Mouse (Mus musculus) heart, embryonic 13.5 days (tissue): ENCODE results near the gene Abca14. TPM values are rescaled to one million over a fixed set of nuclear protein-coding genes. Genes with fewer than 3 reads are reported as not detected.

Experiments used
- ATAC-seq: fragments of 200-750 bp; cut with Nextera tagmentation; 2 replicates; pipeline ENCODE4 v1.8.0; 2017; ENCODE audit warnings: moderate TSS enrichment; ENCODE audit not compliant: insufficient number of reproducible peaks, low FRiP score, low TSS enrichment; ENCODE audit errors: extremely low read depth
- H3K27ac ChIP-seq: fragments of 300-500 bp; sonication (generic); replicated peaks from 2 replicates; pipeline ENCODE4 v1.5.1; 2015; ENCODE audit warnings: moderate library complexity, mild to moderate bottlenecking, inconsistent platforms
- H3K27me3 ChIP-seq: fragments of 300-500 bp; sonication (generic); replicated peaks from 2 replicates; pipeline ENCODE4 v1.6.1; 2015; ENCODE audit warnings: mild to moderate bottlenecking, inconsistent platforms
- H3K36me3 ChIP-seq: fragments of 300-500 bp; sonication (generic); 2 replicates; pipeline ENCODE4 v1.6.1; 2015; ENCODE audit warnings: mild to moderate bottlenecking, inconsistent platforms
- H3K4me1 ChIP-seq: fragments of 300-500 bp; sonication (generic); 2 replicates; pipeline ENCODE4 v1.6.1; 2015; ENCODE audit warnings: inconsistent platforms
- H3K4me2 ChIP-seq: fragments of 300-500 bp; sonication (generic); 2 replicates; pipeline ENCODE4 v1.6.1; 2015; ENCODE audit warnings: inconsistent platforms, mild to moderate bottlenecking, moderate library complexity
- H3K4me3 ChIP-seq: fragments of 300-500 bp; sonication (generic); 2 replicates; pipeline ENCODE4 v1.5.1; 2015; ENCODE audit warnings: moderate library complexity, mild to moderate bottlenecking, inconsistent platforms
- H3K9ac ChIP-seq: fragments of 300-500 bp; sonication (generic); 2 replicates; pipeline ENCODE4 v1.6.1; 2015; ENCODE audit warnings: inconsistent platforms, mild to moderate bottlenecking, moderate library complexity
- H3K9me3 ChIP-seq: fragments of 300-500 bp; sonication (generic); 2 replicates; pipeline ENCODE4 v1.6.1; 2016; ENCODE audit warnings: inconsistent platforms
- WGBS: fragments of 180-500 bp; shearing (Covaris S2); methylation state at CpG from one replicate; pipeline ENCODE4 v1.1.7; 2015; ENCODE audit warnings: mixed read lengths; 5-methylcytosine and 5-hydroxymethylcytosine counted together
- polyA plus RNA-seq: library from polyadenylated mRNA; unstranded; fragments of >200 nt; fragmentation: Nextera tagmentation; extraction: Ambion mirVana; gene quantifications from 2 replicates; pipeline ENCODE4 v1.2.1, GENCODE M21; 2015

Gene Abca14
- polyA plus RNA-seq, 1 experiment from 2014 or later: not detected

DNA sequence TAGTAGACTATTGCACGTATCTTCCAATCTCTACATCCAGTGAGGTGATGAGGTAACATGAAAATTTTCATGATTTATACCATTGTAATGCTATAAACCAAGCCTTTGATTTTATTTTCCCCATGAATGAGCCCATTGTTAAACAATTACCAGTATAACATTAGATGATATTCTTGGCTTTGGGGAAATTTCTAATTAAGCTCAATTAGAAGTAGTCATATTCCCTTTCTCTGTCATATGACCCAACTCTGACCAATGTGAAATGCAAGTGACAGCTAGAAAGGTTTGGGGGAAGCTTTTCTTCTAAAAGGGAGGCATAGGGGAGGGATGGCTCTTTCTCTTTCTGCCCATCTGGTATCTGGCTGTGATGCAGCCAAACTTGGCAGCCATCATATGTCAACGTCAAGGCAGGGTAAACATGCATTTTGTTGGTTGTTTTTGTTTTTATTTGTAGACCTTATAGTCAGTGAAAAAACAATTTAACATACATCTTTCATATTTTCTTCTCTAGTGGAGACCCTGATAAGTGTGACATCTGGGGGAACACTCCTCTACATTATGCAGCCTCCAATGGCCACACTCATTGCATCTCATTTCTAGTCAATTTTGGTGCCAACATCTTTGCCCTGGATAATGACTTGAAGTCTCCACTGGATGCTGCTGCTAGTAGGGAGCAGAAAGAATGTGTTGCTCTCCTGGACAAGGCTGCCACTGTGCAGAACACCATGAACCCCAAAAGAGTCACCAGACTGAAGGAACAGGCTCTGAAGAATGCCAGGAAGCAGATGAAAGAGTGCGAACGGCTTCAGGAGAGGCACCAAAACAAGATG lies 22.1 kb upstream of the Abca14 start:
- 84% methylated on average over 4 of the region's 4 CpGs for WGBS
- ATAC-seq: no peak

GRCm38 (mm10) chr7:120182891-120183290 lies 20.9 kb upstream of the Abca14 start:
- Histone ChIP-seq H3K4me3 (no peak overlapping the region), H3K4me1 (no peaks in the 10 kb centered on the region), H3K9ac (no peak overlapping the region), H3K27me3 (no peaks in the 10 kb centered on the region), H3K4me2 (no peak overlapping the region), H3K36me3 (no peaks in the 10 kb centered on the region), H3K27ac (no peak overlapping the region), H3K9me3 (no peaks in the 10 kb centered on the region)
- ATAC-seq: no peak

More for the DNA sequence above, 22.1 kb upstream of the Abca14 start:
- H3K4me3 ChIP-seq: no peak overlapping the region
- no peak overlapping the region for H3K9ac ChIP-seq
- no peak overlapping the region for H3K27ac ChIP-seq
- H3K4me1 ChIP-seq: no peaks in the 10 kb centered on the region
- no peaks in the 10 kb centered on the region for H3K9me3 ChIP-seq
- H3K4me2 ChIP-seq: no peak overlapping the region
- no peaks in the 10 kb centered on the region for H3K36me3 ChIP-seq
- H3K27me3 ChIP-seq: no peaks in the 10 kb centered on the region

GRCm38 (mm10) chr7:120188946-120189345 lies 14.8 kb upstream of the Abca14 start:
- Histone ChIP-seq H3K27ac (no peak overlapping the region), H3K4me2 (no peak overlapping the region), H3K36me3 (no peaks in the 10 kb centered on the region), H3K9ac (no peak overlapping the region), H3K4me1 (peaks cover 17% of the 10 kb centered on the region), H3K4me3 (no peak overlapping the region), H3K9me3 (no peaks in the 10 kb centered on the region), H3K27me3 (no peaks in the 10 kb centered on the region)
- WGBS: 82% methylated on average over 5 of the region's 5 CpGs
- no peak for ATAC-seq

GRCm38 (mm10) chr7:120189369-120190149 lies 14.2 kb upstream of the Abca14 start:
- Histone ChIP-seq H3K27me3 (no peaks in the 10 kb centered on the region), H3K9me3 (no peaks in the 10 kb centered on the region), H3K36me3 (no peaks in the 10 kb centered on the region), H3K9ac (no peak overlapping the region), H3K4me2 (no peak overlapping the region), H3K27ac (peak overlapping the region; percentile 5; the same call in 1 of the 2 replicates), H3K4me1 (peaks cover 17% of the 10 kb centered on the region), H3K4me3 (no peak overlapping the region)
- 57% methylated on average over 8 of the region's 8 CpGs for WGBS
- no peak; the same call in 1 of the 2 replicates for ATAC-seq

GRCm38 (mm10) chr7:120190150-120190665 lies 13.6 kb upstream of the Abca14 start:
- Histone ChIP-seq H3K4me2 (peak overlapping the region; percentile 5; the same call in 1 of the 2 replicates), H3K27me3 (no peaks in the 10 kb centered on the region), H3K9ac (no peak overlapping the region), H3K9me3 (no peaks in the 10 kb centered on the region), H3K4me1 (peaks cover 17% of the 10 kb centered on the region), H3K4me3 (no peak overlapping the region), H3K36me3 (no peaks in the 10 kb centered on the region), H3K27ac (peak overlapping the region; percentile 3; the same call in 1 of the 2 replicates)
- ATAC-seq: peak; percentile 35; the same call in 1 of the 2 replicates
- WGBS: 10% methylated on average over 8 of the region's 8 CpGs

- Histone ChIP-seq H3K27me3 (no peaks in the 10 kb centered on the region), H3K4me2 (no peak overlapping the region), H3K9me3 (no peaks in the 10 kb centered on the region), H3K36me3 (no peaks in the 10 kb centered on the region), H3K27ac (no peak overlapping the region), H3K4me1 (peaks cover 17% of the 10 kb centered on the region), H3K9ac (no peak overlapping the region), H3K4me3 (no peak overlapping the region)
- no peak for ATAC-seq
- 46% methylated on average over 3 of the region's 3 CpGs for WGBS
Observed at GRCm38 (mm10) chr7:120192207-120192606, 11.6 kb upstream of the Abca14 start.

DNA sequence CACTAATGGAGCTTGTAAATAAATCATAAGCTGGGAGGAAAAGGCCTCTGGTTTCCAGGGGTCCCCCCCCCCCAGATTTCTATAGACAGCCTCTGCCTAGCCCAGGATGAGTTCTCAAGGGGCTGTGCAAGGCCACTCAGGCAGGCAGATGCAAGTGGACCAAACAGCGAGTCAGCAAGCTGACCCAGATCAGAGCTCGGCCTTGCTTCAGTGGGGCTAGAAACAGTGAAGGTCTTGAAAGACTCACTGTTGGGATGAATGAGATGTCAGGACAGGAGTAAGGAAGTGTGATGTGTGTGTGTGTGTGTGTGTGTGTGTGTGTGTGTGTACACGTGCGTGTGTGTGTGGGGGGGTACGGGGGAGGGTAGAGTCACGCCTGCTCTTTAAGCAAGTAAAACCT lies 10.9 kb upstream of the Abca14 start:
- H3K27ac ChIP-seq: no peak overlapping the region
- ATAC-seq: no peak
- 87% methylated on average over 6 of the region's 6 CpGs for WGBS

DNA sequence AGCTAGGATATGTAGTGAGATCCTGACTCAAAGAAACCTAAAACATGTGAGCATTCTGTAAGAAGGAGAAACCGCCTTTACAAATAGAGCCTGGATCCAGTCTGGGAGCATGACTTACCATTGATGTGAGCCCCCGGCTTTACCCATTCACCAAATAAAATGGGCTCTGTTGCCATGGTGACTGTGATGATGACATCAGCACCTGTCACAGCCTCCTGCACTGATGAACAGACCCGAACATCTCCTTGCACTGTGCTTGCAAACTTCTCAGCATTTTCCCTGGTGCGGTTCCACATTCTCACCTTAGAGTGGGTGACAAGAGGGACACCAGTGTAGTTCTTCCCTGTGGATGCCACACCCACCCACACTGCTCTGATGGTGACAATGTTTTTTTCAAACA lies 8.6 kb upstream of the Abca14 start:
- H3K27ac ChIP-seq: no peak overlapping the region
- H3K9me3 ChIP-seq: no peaks in the 10 kb centered on the region
- H3K27me3 ChIP-seq: peaks cover 12% of the 10 kb centered on the region
- no peak overlapping the region for H3K9ac ChIP-seq
- ATAC-seq: no peak
- WGBS: 76% methylated on average over 4 of the region's 4 CpGs
- H3K4me3 ChIP-seq: no peak overlapping the region
- H3K4me1 ChIP-seq: peaks cover 7% of the 10 kb centered on the region
- no peak overlapping the region for H3K4me2 ChIP-seq
- no peaks in the 10 kb centered on the region for H3K36me3 ChIP-seq

More for the DNA sequence above, 10.9 kb upstream of the Abca14 start:
- Histone ChIP-seq H3K9ac (no peak overlapping the region), H3K9me3 (no peaks in the 10 kb centered on the region), H3K36me3 (no peaks in the 10 kb centered on the region), H3K27me3 (no peaks in the 10 kb centered on the region), H3K4me2 (no peak overlapping the region), H3K4me1 (peaks cover 17% of the 10 kb centered on the region), H3K4me3 (no peak overlapping the region)

- 5% methylated on average over 14 of the region's 14 CpGs for WGBS
- H3K9ac ChIP-seq: 0 out of 2 replicates have a peak overlapping the region, but pooled peaks have one; percentile 30
- peak overlapping the region; percentile 65 for H3K4me2 ChIP-seq
- no peak overlapping the region for H3K27ac ChIP-seq
- no peaks in the 10 kb centered on the region for H3K36me3 ChIP-seq
- H3K27me3 ChIP-seq: peaks cover 54% of the 10 kb centered on the region
- no peaks in the 10 kb centered on the region for H3K9me3 ChIP-seq
- ATAC-seq: no peak
- peak overlapping the region; percentile 41 for H3K4me3 ChIP-seq
- peaks cover 14% of the 10 kb centered on the region for H3K4me1 ChIP-seq
Observed at GRCm38 (mm10) chr7:120201231-120201744, 2.5 kb upstream of the Abca14 start.

DNA sequence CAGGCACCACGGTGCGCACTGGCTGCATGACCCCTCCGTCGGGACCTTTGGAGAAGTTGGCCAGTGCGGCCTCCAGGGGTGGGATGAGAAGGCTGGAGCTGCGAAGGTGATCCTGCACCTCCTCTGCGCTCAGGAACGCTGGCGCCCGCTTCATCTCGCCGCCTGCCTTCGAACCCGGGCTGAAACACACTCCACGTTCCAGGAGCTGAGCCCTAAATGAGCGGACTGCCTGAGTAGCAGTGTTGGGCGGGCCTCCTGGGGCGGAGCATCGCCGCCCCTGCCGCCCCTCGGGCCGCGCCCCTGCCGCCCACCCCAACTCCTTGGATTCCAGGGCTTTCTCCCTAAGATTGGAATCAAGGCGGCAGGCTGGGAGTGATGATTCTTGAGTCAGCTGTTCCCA lies 2.0 kb upstream of the Abca14 start, which contains the start of gene Crym:
Crym (minus strand) TSS at position 341 of the 400 bp plus-strand sequence.
- Histone ChIP-seq H3K4me2 (peak within 1 kb of the TSS; percentile 65), H3K27me3 (peaks cover 54% of the 10 kb centered on the region), H3K9me3 (no peaks in the 10 kb centered on the region), H3K36me3 (no peaks in the 10 kb centered on the region), H3K9ac (0 out of 2 replicates have a peak within 1 kb of the TSS, but pooled peaks have one; percentile 30), H3K27ac (no peak within 1 kb of the TSS), H3K4me1 (peaks cover 14% of the 10 kb centered on the region), H3K4me3 (peak within 1 kb of the TSS; percentile 41)
- no peak for ATAC-seq
- 4% methylated on average over 26 of the region's 26 CpGs for WGBS

DNA sequence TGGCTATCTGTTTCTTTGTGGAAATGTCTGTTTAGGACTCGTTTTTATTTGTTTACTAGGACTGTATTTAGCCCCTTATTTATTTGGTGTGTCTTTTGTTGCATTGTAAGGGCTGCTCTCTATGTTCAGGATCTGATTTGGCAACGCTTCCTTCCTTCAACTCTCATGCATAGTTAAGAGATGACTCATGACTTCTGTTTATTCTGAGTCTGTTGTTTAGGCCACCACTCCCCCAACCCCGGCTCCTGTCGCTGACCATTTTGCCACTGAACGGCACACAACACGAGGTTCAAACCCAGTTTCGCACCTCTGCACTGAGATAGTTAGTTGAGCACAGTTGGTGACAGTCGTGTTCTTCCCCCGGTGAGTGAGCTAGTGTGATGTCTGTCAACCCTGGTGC lies 2.2 kb downstream of the Abca14 start:
- no peak for ATAC-seq
- Histone ChIP-seq H3K4me1 (peaks cover 14% of the 10 kb centered on the region), H3K4me2 (no peak overlapping the region), H3K27ac (no peak overlapping the region), H3K9ac (no peak overlapping the region), H3K36me3 (no peaks in the 10 kb centered on the region), H3K9me3 (no peaks in the 10 kb centered on the region), H3K27me3 (peaks cover 34% of the 10 kb centered on the region), H3K4me3 (no peak overlapping the region)
- 29% methylated on average over 9 of the region's 9 CpGs for WGBS
